Mouse (Mus musculus) ES-E14 (cell line): Measurements from ENCODE around the gene C530008M17Rik.

Source experiments
- CHD2 ChIP-seq: IDR thresholded peaks from 2 replicates; pipeline ENCODE4 v1.6.1; 2014; ENCODE audit warnings: mild to moderate bottlenecking, low read depth, low read length, inconsistent platforms
- HCFC1 ChIP-seq: IDR thresholded peaks from 2 replicates; pipeline ENCODE4 v1.6.1; 2012; ENCODE audit warnings: low read length, inconsistent platforms, borderline replicate concordance; ENCODE audit not compliant: insufficient read depth
- MAFK ChIP-seq: IDR thresholded peaks from 2 replicates; pipeline ENCODE4 v1.6.1; 2014; ENCODE audit warnings: mild to moderate bottlenecking, low read depth, low read length, inconsistent platforms; ENCODE audit not compliant: insufficient read depth
- ZC3H11A ChIP-seq: IDR thresholded peaks from 2 replicates; pipeline ENCODE4 v1.6.1; 2012; ENCODE audit warnings: low read depth, mild to moderate bottlenecking, inconsistent platforms, low read length, borderline replicate concordance
- ZNF384 ChIP-seq: IDR thresholded peaks from 2 replicates; pipeline ENCODE4 v1.6.1; 2012; ENCODE audit warnings: low read depth, low read length, inconsistent platforms

DNA sequence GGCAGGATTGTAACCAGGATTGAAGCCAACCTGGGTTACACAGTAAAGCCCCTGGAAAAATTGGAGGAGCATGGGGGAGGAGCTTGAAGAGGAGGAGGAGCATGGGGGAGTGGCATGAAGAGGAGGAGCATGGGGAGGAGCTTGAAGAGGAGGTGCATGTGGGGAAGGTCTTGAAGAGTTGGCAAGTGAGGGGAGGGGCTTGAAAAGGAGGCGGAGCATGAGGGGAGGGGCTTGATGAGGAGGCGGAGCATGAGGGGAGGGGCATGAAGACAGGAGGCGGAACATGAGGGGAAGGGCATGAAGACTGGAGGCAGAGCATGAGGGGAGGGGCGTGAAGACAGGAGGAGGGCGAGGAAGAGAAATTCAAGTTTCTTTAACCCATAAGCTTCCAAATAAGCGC is 162.5 kb downstream of the C530008M17Rik start:
- no peak for TF ChIP-seq CHD2
- no peak for TF ChIP-seq ZNF384
- TF ChIP-seq HCFC1 = no peak
- no peak for TF ChIP-seq MAFK
- TF ChIP-seq ZC3H11A = no peak
